Mouse (Mus musculus) stomach, postnatal 0 days (tissue): ENCODE measurements around the gene Ptprh.

ENCODE experiments used
- CTCF ChIP-seq: IDR thresholded peaks from 2 replicates; pipeline ENCODE4 v1.5.1; 2016; ENCODE audit warnings: antibody characterized with exemption, low read depth, mild to moderate bottlenecking, moderate library complexity
- EP300 ChIP-seq: optimal IDR thresholded peaks from 2 replicates; pipeline ENCODE3; 2016; ENCODE audit warnings: antibody characterized with exemption

DNA sequence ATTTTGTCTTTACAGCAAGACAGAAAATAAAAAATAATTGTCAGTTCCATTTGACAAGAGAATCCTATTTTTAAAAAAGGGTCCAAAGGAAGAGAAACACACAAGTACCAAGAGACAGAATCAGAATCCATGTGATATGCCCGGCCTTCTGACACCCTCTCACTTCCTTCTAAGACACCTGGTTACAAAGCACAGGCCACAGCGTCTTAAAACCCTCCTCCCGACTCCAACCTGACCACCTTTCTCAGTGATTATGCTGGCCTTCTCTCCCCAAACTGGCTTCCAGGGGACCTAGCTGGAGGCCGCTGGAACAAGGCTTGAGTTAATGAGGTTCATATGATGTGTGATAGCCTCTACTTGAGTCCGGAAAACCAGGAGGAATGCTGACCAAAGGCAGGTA lies 49.5 kb upstream of the Ptprh start:
- no peak for TF ChIP-seq EP300
- TF ChIP-seq CTCF: no peak
